17 mouse cellular contexts compared by ENCODE assay signal in the genomic region with DNA sequence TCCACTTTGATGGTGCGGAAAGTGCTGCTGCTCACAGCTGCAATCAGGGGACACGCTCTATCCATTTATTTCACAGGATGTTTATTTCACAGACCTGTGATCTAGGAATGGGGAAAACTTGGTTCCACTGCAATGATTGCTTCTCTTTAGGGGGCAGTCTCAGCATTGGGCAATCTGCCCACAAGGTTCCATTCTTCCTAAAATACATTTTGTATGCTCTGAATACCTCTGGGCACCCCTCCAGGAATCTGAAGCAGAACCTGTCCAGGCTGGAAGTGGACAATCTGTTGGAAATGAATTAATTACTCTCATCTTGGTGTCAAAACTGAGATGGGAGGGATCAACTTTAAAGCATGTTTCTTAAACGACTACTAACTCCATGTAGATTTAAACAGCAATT.
DNase-seq lines count a peak whose midpoint lies in the region; ATAC-seq and TF ChIP-seq lines count a peak whose summit lies in the region.
"Had no signal": no experiment of that assay in that cellular context is flagged by ENCODE, and none has a peak within 500 bp of the region (broad histone marks: within the 10 kb centered on the region; RNA-seq: fewer than 3 reads in every experiment).

No protein-coding gene starts in this region.

- no peak for TF ChIP-seq POLR2A in cerebellum, adult 2 months (IDR thresholded peaks at IDR 0.05; ENCODE audit: borderline replicate concordance, insufficient read depth, low read length)
- TF ChIP-seq POLR2A in heart, adult 2 months (IDR thresholded peaks at IDR 0.05; ENCODE audit: insufficient read depth, low read depth, low read length), result no peak

- no peak overlapping the region for H3K9ac ChIP-seq in heart, adult 2 months (ENCODE audit: low read depth, low read length)
- no peak overlapping the region for H3K9ac ChIP-seq in heart, embryonic 11.5 days (ENCODE audit: low read depth, low read length)
- no peak overlapping the region for H3K9ac ChIP-seq in kidney, embryonic 15.5 days
- H3K9ac ChIP-seq: forebrain, embryonic 15.5 days; hindbrain, embryonic 13.5 days; liver, embryonic 12.5 days had no signal

- POLR2A ChIA-PET in Patski (lab: Charles Lee), result no interaction called here

- H3K36me3 ChIP-seq in heart, adult 2 months (ENCODE audit: control insufficient read depth, insufficient read depth, low read length), result no peaks in the 10 kb centered on the region
- no peaks in the 10 kb centered on the region for H3K36me3 ChIP-seq in heart, embryonic 11.5 days (ENCODE audit: control insufficient read depth, insufficient read depth, low read length)
- H3K36me3 ChIP-seq in kidney, embryonic 15.5 days, result no peaks in the 10 kb centered on the region
- H3K36me3 ChIP-seq: forebrain, embryonic 15.5 days; hindbrain, embryonic 13.5 days; limb, embryonic 10.5 days; liver, embryonic 12.5 days had no signal

- H3K27me3 ChIP-seq in cerebellum, adult 2 months (ENCODE audit: control insufficient read depth, insufficient read depth, low read length), result no peaks in the 10 kb centered on the region; the same call in 1 of the 2 replicates
- H3K27me3 ChIP-seq in heart, adult 2 months (ENCODE audit: control insufficient read depth, insufficient read depth, low read length), result no peaks in the 10 kb centered on the region
- no peaks in the 10 kb centered on the region for H3K27me3 ChIP-seq in heart, embryonic 11.5 days (ENCODE audit: control insufficient read depth, insufficient read depth, low read length)
- no peaks in the 10 kb centered on the region for H3K27me3 ChIP-seq in kidney, embryonic 15.5 days
- no peaks in the 10 kb centered on the region for H3K27me3 ChIP-seq in Patski
- H3K27me3 ChIP-seq: forebrain, embryonic 15.5 days; hindbrain, embryonic 13.5 days; liver, embryonic 12.5 days had no signal

- no peak overlapping the region for H3K4me3 ChIP-seq in cerebellum, adult 2 months (replicated peaks; ENCODE audit: insufficient read depth, low read depth, low read length)
- no peak overlapping the region for H3K4me3 ChIP-seq in heart, adult 2 months
- no peak overlapping the region for H3K4me3 ChIP-seq in heart, embryonic 11.5 days (ENCODE audit: low read depth, low read length)
- H3K4me3 ChIP-seq in kidney, embryonic 15.5 days (replicated peaks), result no peak overlapping the region
- H3K4me3 ChIP-seq: forebrain, embryonic 15.5 days; hindbrain, embryonic 13.5 days; limb, embryonic 10.5 days; liver, embryonic 12.5 days had no signal

- in situ Hi-C loops in Patski (cut with MboI; ENCODE audit: low pct_unique_long_range_greater_than_20kb), result no loop called here

- no peak for ATAC-seq in heart, embryonic 11.5 days (replicated peaks; ENCODE audit: insufficient number of reproducible peaks, low FRiP score, low TSS enrichment)
- no peak for ATAC-seq in kidney, embryonic 15.5 days (replicated peaks; ENCODE audit: low FRiP score)
- peak; percentile 71 for ATAC-seq in Patski
- ATAC-seq: activated CD4-positive, CD25-positive, alpha-beta regulatory T cell, adult 4 months; forebrain, embryonic 15.5 days; liver, embryonic 12.5 days; lung, postnatal 0 days had no signal

- DNase-seq in cerebellum, adult 2 months, result peak; percentile 5 to 37
- DNase-seq in cerebellum, adult 8-10 months, result no peak
- DNase-seq in heart, adult 2 months, result no peak
- peak; percentile 40 for DNase-seq in kidney, postnatal 14 days
- peak; percentile 82 for DNase-seq in Patski (ENCODE audit: low read depth, low spot score)
- no peak for DNase-seq in spleen, postnatal 4 days (ENCODE audit: low spot score in 2 of 2)
- DNase-seq: adrenal gland, postnatal 25 days; thymus, postnatal 36 days had no signal

- no peak for TF ChIP-seq EP300 in heart, adult 2 months (IDR thresholded peaks at IDR 0.05; ENCODE audit: insufficient read depth, low read depth, low read length)

- intact Hi-C loops in heart, adult 2 months (cut with DNase I), result no loop called here

- WGBS in cerebellum, adult 2 months, result 40% methylated on average over 3 of the region's 3 CpGs
- whole genome bisulfite sequencing in heart, adult 2 months, result 62% methylated on average over 3 of the region's 3 CpGs
- 79% methylated on average over 3 of the region's 3 CpGs for WGBS in heart, embryonic 11.5 days (ENCODE audit: insufficient replicate concordance)
- 63% methylated on average over 3 of the region's 3 CpGs for WGBS in kidney, embryonic 15.5 days

- H3K4me2 ChIP-seq in heart, embryonic 11.5 days, result no peak overlapping the region
- no peak overlapping the region for H3K4me2 ChIP-seq in kidney, embryonic 15.5 days
- H3K4me2 ChIP-seq: forebrain, embryonic 15.5 days; hindbrain, embryonic 13.5 days; liver, embryonic 12.5 days had no signal

- no peaks in the 10 kb centered on the region for H3K79me2 ChIP-seq in heart, adult 2 months (replicated peaks; ENCODE audit: control insufficient read depth, insufficient read depth, low read length)

- no peak overlapping the region for H3K27ac ChIP-seq in cerebellum, adult 2 months (ENCODE audit: insufficient read depth, low read length)
- no peak overlapping the region for H3K27ac ChIP-seq in heart, adult 2 months
- no peak overlapping the region for H3K27ac ChIP-seq in heart, embryonic 11.5 days (ENCODE audit: low read depth, low read length)
- no peak overlapping the region for H3K27ac ChIP-seq in kidney, embryonic 15.5 days
- H3K27ac ChIP-seq: forebrain, embryonic 15.5 days; hindbrain, embryonic 13.5 days; kidney, postnatal 0 days; limb, embryonic 10.5 days; liver, embryonic 12.5 days had no signal

- H3K9me3 ChIP-seq in heart, embryonic 11.5 days (replicated peaks; ENCODE audit: control insufficient read depth, low read length), result no peaks in the 10 kb centered on the region
- H3K9me3 ChIP-seq in kidney, embryonic 15.5 days (replicated peaks), result no peaks in the 10 kb centered on the region
- H3K9me3 ChIP-seq: forebrain, embryonic 15.5 days; hindbrain, embryonic 13.5 days; limb, embryonic 10.5 days; liver, embryonic 12.5 days had no signal

- CTCF ChIA-PET in Patski (lab: Charles Lee), result no interaction called here

- H3K4me1 ChIP-seq in cerebellum, adult 2 months (ENCODE audit: control insufficient read depth, insufficient read depth, low read length), result no peaks in the 10 kb centered on the region; the same call in 1 of the 2 replicates
- peaks cover 3% of the 10 kb centered on the region for H3K4me1 ChIP-seq in heart, adult 2 months (ENCODE audit: control insufficient read depth, insufficient read depth, low read length)
- H3K4me1 ChIP-seq in heart, embryonic 11.5 days (ENCODE audit: control insufficient read depth, insufficient read depth, low read length), result no peaks in the 10 kb centered on the region
- no peaks in the 10 kb centered on the region for H3K4me1 ChIP-seq in kidney, embryonic 15.5 days
- H3K4me1 ChIP-seq: hindbrain, embryonic 13.5 days; liver, embryonic 12.5 days had no signal

- no peak for TF ChIP-seq CTCF in cerebellum, adult 2 months (IDR thresholded peaks at IDR 0.05; ENCODE audit: borderline replicate concordance, insufficient read depth, low read depth, low read length)
- peak; percentile 18; the same call in 1 of the 2 replicates for TF ChIP-seq CTCF in heart, adult 2 months (IDR thresholded peaks at IDR 0.05)
- no peak for TF ChIP-seq CTCF in Patski (IDR thresholded peaks at IDR 0.05)

Comparison
In these comparisons a context has a peak if more than half of its experiments do, and no peak if none do; other contexts are left out.
1. DNase-seq: peak in cerebellum, adult 2 months (2 of 2), kidney, postnatal 14 days (single experiment) and Patski (single experiment); none in cerebellum, adult 8-10 months (single experiment), heart, adult 2 months (0 of 2) and spleen, postnatal 4 days (0 of 2).